Mouse (Mus musculus) stomach, postnatal 0 days (tissue): ENCODE measurements around the gene Nktr. TPM values are rescaled to one million over a fixed set of nuclear protein-coding genes. Genes with fewer than 3 reads are reported as not detected.

ENCODE experiments used
- ATAC-seq: fragments of 200-750 bp; cut with Nextera tagmentation; 2 replicates; pipeline ENCODE4 v1.8.0; 2017; ENCODE audit not compliant: low FRiP score, low TSS enrichment
- DNase-seq: peaks from one replicate; pipeline ENCODE4 v3.0.0-alpha.2; 2016; ENCODE audit warnings: low spot score
- H3K27ac ChIP-seq: fragments of 300-500 bp; sonication (generic); replicated peaks from 2 replicates; pipeline ENCODE4 v1.5.1; 2014; ENCODE audit warnings: mild to moderate bottlenecking, control low read depth
- H3K27me3 ChIP-seq: fragments of 300-500 bp; sonication (generic); 2 replicates; pipeline ENCODE4 v1.6.1; 2014; ENCODE audit warnings: low read length; ENCODE audit not compliant: control insufficient read depth, insufficient read depth
- H3K36me3 ChIP-seq: fragments of 300-500 bp; sonication (generic); 2 replicates; pipeline ENCODE4 v1.6.1; 2014; ENCODE audit warnings: low read length, mixed read lengths; ENCODE audit not compliant: control insufficient read depth, insufficient read depth
- H3K4me1 ChIP-seq: fragments of 300-500 bp; sonication (generic); replicated peaks from 2 replicates; pipeline ENCODE4 v1.6.1; 2014; ENCODE audit warnings: antibody characterized with exemption; ENCODE audit not compliant: control insufficient read depth, insufficient read depth
- H3K4me2 ChIP-seq: fragments of 300-500 bp; sonication (generic); replicated peaks from 2 replicates; pipeline ENCODE4 v1.6.1; 2014; ENCODE audit warnings: low read depth, mild to moderate bottlenecking, control low read depth, moderate library complexity
- H3K4me3 ChIP-seq: fragments of 300-500 bp; sonication (generic); 2 replicates; pipeline ENCODE4 v1.5.1; 2014; ENCODE audit warnings: low read depth, low read length, control low read depth
- H3K9ac ChIP-seq: fragments of 300-500 bp; sonication (generic); 2 replicates; pipeline ENCODE4 v1.6.1; 2014; ENCODE audit warnings: mild to moderate bottlenecking, low read length, control low read depth, mixed read lengths
- H3K9me3 ChIP-seq: fragments of 300-500 bp; sonication (generic); 2 replicates; pipeline ENCODE4 v1.6.1; 2016; ENCODE audit warnings: low read length; ENCODE audit not compliant: control insufficient read depth
- CTCF ChIP-seq: IDR thresholded peaks from 2 replicates; pipeline ENCODE4 v1.5.1; 2016; ENCODE audit warnings: antibody characterized with exemption, low read depth, mild to moderate bottlenecking, moderate library complexity
- EP300 ChIP-seq: optimal IDR thresholded peaks from 2 replicates; pipeline ENCODE3; 2016; ENCODE audit warnings: antibody characterized with exemption
- WGBS: fragments of 180-500 bp; shearing (Covaris S2); extraction: QIAGEN DNeasy Blood & Tissue Kit; methylation state at CpG from one replicate; pipeline ENCODE4 v1.1.7; 2014; 5-methylcytosine and 5-hydroxymethylcytosine counted together
- polyA plus RNA-seq: library from polyadenylated mRNA; unstranded; fragments of >200 nt; fragmentation: Nextera tagmentation; extraction: Ambion mirVana; gene quantifications from 2 replicates; pipeline ENCODE4 v1.2.1, GENCODE M21; 2015

The Nktr gene
- polyA plus RNA-seq, 1 experiment from 2014 or later = 32.0 TPM

DNA sequence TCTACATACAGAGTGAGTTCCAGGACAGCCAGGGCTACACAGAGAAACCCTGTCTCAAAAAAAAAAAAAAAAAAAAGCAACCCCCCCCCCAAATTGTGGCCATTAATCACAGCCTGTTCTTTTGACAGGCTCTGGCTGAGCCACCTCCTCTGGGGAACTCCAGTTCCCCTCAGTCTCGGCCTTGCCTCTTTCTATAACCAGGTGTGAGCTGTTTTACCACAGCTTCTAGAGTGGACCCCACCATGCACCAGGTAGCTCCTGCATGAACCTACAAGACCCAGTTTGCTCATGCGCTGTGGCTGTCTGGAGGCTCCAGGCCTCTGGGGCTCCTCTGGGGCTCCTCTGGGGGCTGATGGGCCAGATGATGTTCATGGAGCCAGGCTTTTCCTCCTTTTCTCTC is 43.4 kb upstream of the Nktr start:
- DNase-seq (no peak), ATAC-seq (no peak)
- no peaks in the 10 kb centered on the region for H3K9me3 ChIP-seq
- H3K36me3 ChIP-seq = no peaks in the 10 kb centered on the region
- no peak overlapping the region for H3K4me2 ChIP-seq
- H3K27me3 ChIP-seq = no peaks in the 10 kb centered on the region
- H3K27ac ChIP-seq = no peak overlapping the region
- no peak for TF ChIP-seq CTCF
- no peak for TF ChIP-seq EP300
- no peaks in the 10 kb centered on the region for H3K4me1 ChIP-seq
- 81% methylated on average over 2 of the region's 2 CpGs for WGBS
- H3K9ac ChIP-seq = no peak overlapping the region
- no peak overlapping the region for H3K4me3 ChIP-seq

GRCm38 (mm10) chr9:121677069-121677468 is 41.9 kb upstream of the Nktr start:
- no peaks in the 10 kb centered on the region for H3K27me3 ChIP-seq
- no peak overlapping the region for H3K9ac ChIP-seq
- no peak overlapping the region for H3K27ac ChIP-seq
- WGBS = 51% methylated on average over 4 of the region's 4 CpGs
- H3K4me3 ChIP-seq = no peak overlapping the region
- no peaks in the 10 kb centered on the region for H3K4me1 ChIP-seq
- no peak overlapping the region for H3K4me2 ChIP-seq
- ATAC-seq (no peak), DNase-seq (no peak)
- H3K36me3 ChIP-seq = no peaks in the 10 kb centered on the region
- TF ChIP-seq CTCF (no peak), EP300 (no peak)
- H3K9me3 ChIP-seq = no peaks in the 10 kb centered on the region

DNA sequence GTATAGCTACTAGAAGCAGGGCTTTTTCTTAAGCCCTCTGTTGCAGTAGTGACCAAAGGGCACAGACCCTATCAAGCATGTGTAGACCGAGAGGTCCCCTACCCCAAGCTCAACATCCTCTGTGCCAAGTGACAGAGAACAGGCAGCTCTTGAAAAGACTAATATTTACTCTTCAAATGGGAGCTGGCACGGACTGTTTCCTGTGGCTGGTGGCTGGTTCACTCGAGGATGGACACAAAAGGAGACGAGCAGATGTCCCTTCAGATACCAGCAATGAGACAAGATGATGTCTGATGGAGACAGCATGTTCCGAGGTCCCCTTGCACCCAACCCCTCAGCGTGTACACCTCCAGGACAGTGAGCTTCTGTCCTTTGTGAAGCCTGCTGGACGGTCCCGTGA is 41.5 kb upstream of the Nktr start:
- Histone ChIP-seq H3K4me2 (no peak overlapping the region), H3K9ac (no peak overlapping the region), H3K27me3 (no peaks in the 10 kb centered on the region), H3K27ac (no peak overlapping the region), H3K36me3 (no peaks in the 10 kb centered on the region), H3K4me1 (no peaks in the 10 kb centered on the region), H3K9me3 (no peaks in the 10 kb centered on the region), H3K4me3 (no peak overlapping the region)
- WGBS = 33% methylated on average over 8 of the region's 8 CpGs
- no peak for ATAC-seq
- no peak for TF ChIP-seq EP300
- no peak for TF ChIP-seq CTCF
- DNase-seq = no peak

DNA sequence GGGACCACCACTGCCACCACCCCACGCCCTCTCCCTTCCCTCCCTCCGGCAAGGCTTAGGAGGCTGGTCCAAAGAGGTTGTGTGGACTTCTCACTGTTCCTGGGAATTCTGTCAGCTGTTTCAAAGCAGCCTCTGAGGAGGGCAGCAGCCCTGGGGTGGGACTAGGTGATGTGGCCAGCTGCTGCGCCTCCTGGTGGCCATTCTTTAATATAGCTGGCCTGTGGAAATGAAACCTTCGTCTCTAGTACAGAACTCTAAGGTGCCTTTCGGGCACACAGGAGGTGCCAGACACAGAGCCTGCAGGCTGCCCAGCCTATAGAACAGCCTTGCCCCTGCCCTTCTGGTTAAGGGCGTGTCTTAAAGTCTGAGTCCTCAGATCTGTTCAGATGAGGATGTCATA is 39.4 kb upstream of the Nktr start:
- H3K4me1 ChIP-seq = no peaks in the 10 kb centered on the region
- H3K36me3 ChIP-seq = peaks cover 3% of the 10 kb centered on the region; the same call in 1 of the 2 replicates
- no peaks in the 10 kb centered on the region for H3K27me3 ChIP-seq
- WGBS = 17% methylated on average over 6 of the region's 6 CpGs
- ATAC-seq (peak; percentile 70), DNase-seq (peak; percentile 62)
- H3K27ac ChIP-seq = no peak overlapping the region
- H3K4me2 ChIP-seq = no peak overlapping the region
- H3K9ac ChIP-seq = no peak overlapping the region; the same call in 1 of the 2 replicates
- peak; percentile 91 for TF ChIP-seq CTCF
- TF ChIP-seq EP300 = no peak
- H3K4me3 ChIP-seq = no peak overlapping the region
- H3K9me3 ChIP-seq = no peaks in the 10 kb centered on the region

- Histone ChIP-seq H3K27ac (no peak overlapping the region), H3K4me3 (no peak overlapping the region), H3K9me3 (no peaks in the 10 kb centered on the region), H3K4me1 (no peaks in the 10 kb centered on the region), H3K27me3 (no peaks in the 10 kb centered on the region), H3K9ac (no peak overlapping the region), H3K36me3 (peaks cover 3% of the 10 kb centered on the region; the same call in 1 of the 2 replicates), H3K4me2 (no peak overlapping the region)
- WGBS = 81% methylated on average over 8 of the region's 8 CpGs
- TF ChIP-seq CTCF (no peak), EP300 (no peak)
- ATAC-seq = no peak
- DNase-seq = no peak
Measured at GRCm38 (mm10) chr9:121681191-121681590, 37.8 kb upstream of the Nktr start.

DNA sequence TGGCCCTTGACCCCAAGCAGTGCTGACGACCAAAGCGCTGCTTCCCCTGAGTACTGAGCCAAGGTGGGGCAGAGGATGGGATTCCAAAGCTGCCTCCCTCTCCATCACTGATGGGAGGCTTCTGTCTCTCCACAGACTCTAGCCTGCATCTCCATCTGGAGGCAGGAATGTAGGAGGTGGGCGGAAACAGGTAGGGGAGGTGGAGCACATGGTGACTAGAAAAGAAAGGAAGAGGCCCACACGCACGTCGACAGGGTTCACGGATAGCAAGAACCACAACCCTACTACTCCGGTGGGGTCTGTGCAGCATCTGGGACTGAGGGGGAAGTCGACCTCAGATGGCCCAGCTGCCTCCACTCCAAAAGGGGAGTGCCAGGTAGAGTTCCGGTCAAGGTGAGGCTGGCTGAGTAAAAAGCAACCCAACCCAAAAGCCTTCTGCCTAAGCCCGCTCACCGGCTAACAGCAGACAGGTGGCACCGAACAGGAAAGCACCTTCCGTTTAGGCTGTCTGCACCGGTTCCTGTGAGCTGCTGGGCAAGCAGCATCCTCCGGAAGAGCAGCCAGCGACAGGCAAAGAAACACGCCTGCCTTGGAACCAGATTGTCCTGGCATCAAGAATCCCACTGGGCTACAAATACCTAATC is 36.8 kb upstream of the Nktr start:
- H3K27ac ChIP-seq = no peak overlapping the region
- 79% methylated on average over 18 of the region's 18 CpGs for WGBS
- ATAC-seq (no peak), DNase-seq (no peak)
- peaks cover 3% of the 10 kb centered on the region; the same call in 1 of the 2 replicates for H3K36me3 ChIP-seq
- H3K4me2 ChIP-seq = no peak overlapping the region
- H3K4me3 ChIP-seq = no peak overlapping the region
- no peak overlapping the region for H3K9ac ChIP-seq
- TF ChIP-seq EP300 = no peak
- 0 out of 2 replicates have a peak, but pooled peaks have one; percentile 25 for TF ChIP-seq CTCF
- H3K4me1 ChIP-seq = no peaks in the 10 kb centered on the region
- H3K27me3 ChIP-seq = no peaks in the 10 kb centered on the region
- no peaks in the 10 kb centered on the region for H3K9me3 ChIP-seq
